Mouse (Mus musculus) left cerebral cortex, postnatal 4 days (tissue): ENCODE data around the gene Pla2g7. TPM values are rescaled to one million over a fixed set of nuclear protein-coding genes. Genes with fewer than 3 reads are reported as not detected.

ENCODE experiments used
- DNase-seq: peaks from one replicate; pipeline ENCODE4 v3.0.0-alpha.2; 2022
- intact Hi-C: fragments of 180-260 bp; cut with DNase I; formaldehyde crosslinking; loops from one replicate; pipeline ENCODE4 v1.15.1; 2025
- total RNA-seq, 2 experiments: library from RNA; stranded (reverse); gene quantifications; 2 replicates each; pipeline ENCODE4 v1.2.3; 2021

Gene Pla2g7
- total RNA-seq, 2 experiments from 2014 or later = 32.5 to 34.1 TPM

DNA sequence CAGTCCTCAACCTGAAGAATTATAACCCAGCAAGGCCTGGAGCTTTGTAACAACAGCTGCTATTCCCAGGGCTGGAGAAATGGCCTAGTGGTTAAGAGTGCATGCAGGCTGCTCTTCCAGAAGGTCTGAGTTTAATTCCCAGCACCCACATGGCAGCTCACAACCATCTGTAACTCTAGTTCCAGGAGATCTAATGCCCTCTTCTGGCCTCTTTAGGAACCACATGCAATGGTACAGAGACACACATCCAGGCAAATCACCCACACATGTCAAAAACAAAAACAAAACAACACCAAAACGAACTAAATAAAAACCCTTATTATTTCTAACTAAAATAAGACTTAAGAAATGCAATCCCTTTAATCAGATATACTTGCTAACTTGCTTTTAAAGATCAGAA, 72.9 kb downstream of the Pla2g7 start:
- intact Hi-C loops = no loop called here
- DNase-seq = no peak

- DNase-seq = no peak
- intact Hi-C loops = no loop called here
Observed at GRCm38 (mm10) chr17:43643191-43643590, 75.3 kb downstream of the Pla2g7 start.

- no peak for DNase-seq
- intact Hi-C loops = no loop called here
Observed at GRCm38 (mm10) chr17:43644375-43644774, 76.5 kb downstream of the Pla2g7 start.

- intact Hi-C loops = no loop called here
- no peak for DNase-seq
Observed at GRCm38 (mm10) chr17:43645136-43645535, 77.2 kb downstream of the Pla2g7 start.

DNA sequence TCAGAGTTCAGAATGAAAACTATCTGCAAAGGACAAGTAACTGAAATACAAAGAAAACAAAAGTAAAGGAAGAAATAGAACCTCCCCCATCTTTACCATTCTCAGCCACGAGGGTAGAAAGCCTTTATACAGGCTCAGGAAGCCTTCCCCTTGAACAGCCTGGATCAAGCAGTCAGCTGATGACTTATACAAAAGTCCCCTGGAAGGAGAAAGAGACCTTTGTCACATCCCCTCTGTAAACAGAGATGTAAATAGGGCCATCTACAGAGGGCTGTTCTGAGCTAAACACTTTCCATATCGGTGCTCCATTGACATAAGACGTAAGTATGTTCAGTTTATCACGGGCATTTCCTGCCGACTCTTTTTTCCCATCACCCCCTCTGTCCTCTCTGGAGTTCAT, 79.0 kb downstream of the Pla2g7 start:
- no peak for DNase-seq
- intact Hi-C loops = no loop called here

- peak; percentile 22 for DNase-seq
- intact Hi-C loops = no loop called here
Observed at GRCm38 (mm10) chr17:43649641-43650436, 81.9 kb downstream of the Pla2g7 start.

- intact Hi-C loops = no loop called here
- no peak for DNase-seq
Observed at GRCm38 (mm10) chr17:43651314-43652046, 83.6 kb downstream of the Pla2g7 start.

Other genes with a start within 250 kb of the Pla2g7 start
- 10 to 100 TPM; 24.0 to 27.2 TPM for gene Adgrf5, start 207.6 kb upstream of the Pla2g7 start, total RNA-seq
- not detected for gene Mep1a, start 65.3 kb upstream of the Pla2g7 start, total RNA-seq
- gene Ankrd66, start 24.5 kb upstream of the Pla2g7 start, total RNA-seq = under 1 TPM in 1 of 2 experiments, not detected in 1; 0.58 TPM
- 1 to 10 TPM; 2.1 to 3.3 TPM for gene Tdrd6, start 62.2 kb downstream of the Pla2g7 start, total RNA-seq
- 10 to 100 TPM; 47.8 to 49.0 TPM for gene Slc25a27, start 99.1 kb downstream of the Pla2g7 start, total RNA-seq
- 1 to 10 TPM; 2.0 to 2.3 TPM for gene Cyp39a1, start 99.3 kb downstream of the Pla2g7 start, total RNA-seq
- 10 to 100 TPM; 43.1 to 49.9 TPM for gene Rcan2, start 233.3 kb downstream of the Pla2g7 start, total RNA-seq